Mouse (Mus musculus) CD8-positive naive resting alpha-beta T cell, adult 2 months (primary cell): ENCODE data around the gene A630001G21Rik.

Source experiments
- DNase-seq, 2 experiments: peaks; one replicate each; pipeline ENCODE4 v3.0.0; 2022; ENCODE audit warnings: low read depth in 2 of 2, low spot score in 2 of 2

A630001G21Rik gene

DNA sequence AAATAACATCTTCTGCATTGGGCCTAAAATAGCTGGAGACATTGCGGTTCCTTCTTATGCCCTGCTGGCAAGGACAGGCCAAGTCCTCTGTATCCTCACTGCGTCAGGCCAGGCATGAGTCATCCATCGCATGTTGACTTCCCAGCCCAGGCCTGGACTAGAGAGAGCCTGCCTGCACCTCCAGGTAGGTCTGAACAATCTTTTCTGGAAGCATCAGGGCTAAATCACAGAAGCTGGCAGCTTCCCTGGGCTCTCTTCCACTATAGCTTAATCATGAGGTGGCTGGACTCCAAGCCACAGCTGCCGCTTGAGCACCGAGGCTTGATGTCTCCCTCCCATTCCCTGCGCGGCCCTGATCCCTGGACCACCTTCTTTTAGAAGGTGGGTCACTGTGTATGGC is 3.3 kb downstream of the A630001G21Rik start:
- DNase-seq: no peak

DNA sequence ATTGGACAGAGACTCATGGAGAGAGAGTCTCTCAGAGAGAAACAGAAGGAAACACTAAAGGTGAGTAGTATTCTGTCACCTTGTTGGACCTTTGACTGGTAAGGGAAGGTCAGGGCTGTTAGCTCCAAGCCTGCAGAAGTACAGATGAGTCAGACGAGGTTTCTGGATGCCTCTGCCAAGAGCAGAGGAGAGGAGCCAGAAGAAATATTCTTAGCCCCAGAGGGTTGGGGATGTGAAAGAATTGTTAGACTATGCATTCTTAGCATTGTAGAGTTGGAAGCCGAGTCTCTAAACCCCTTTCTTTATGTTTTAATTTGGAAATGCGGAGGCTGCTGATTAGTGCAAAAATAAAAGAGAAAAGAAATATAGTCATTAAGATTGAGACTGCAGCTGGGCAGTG is 6.5 kb downstream of the A630001G21Rik start:
- no peak for DNase-seq

GRCm38 (mm10) chr1:85767754-85768153 is 10.7 kb downstream of the A630001G21Rik start:
- no peak for DNase-seq

- DNase-seq: no peak
Measured at GRCm38 (mm10) chr1:85766120-85766519, 12.3 kb downstream of the A630001G21Rik start.

GRCm38 (mm10) chr1:85764291-85764690 is 14.2 kb downstream of the A630001G21Rik start:
- no peak for DNase-seq

- DNase-seq: no peak
Measured at GRCm38 (mm10) chr1:85763386-85763785, 15.1 kb downstream of the A630001G21Rik start.

DNA sequence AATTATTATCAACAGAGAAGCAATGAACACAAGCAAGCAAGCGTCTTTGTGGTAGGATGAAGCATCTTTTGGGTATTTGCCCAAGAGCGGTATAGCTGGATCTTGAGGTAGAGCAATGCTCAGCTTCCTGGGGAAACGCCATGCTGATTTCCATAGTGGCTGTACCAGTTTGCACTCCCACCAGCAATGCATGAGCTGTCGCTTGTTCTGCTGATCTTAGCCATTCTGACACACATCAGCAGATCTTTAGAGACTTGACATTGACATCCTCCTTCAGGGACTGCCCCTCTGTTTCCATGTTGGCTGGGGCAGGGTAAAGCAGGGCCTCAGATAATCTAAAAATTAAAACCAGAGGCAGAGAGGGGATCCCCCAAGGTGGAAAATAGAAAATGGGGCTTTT is 16.8 kb downstream of the A630001G21Rik start:
- no peak for DNase-seq

GRCm38 (mm10) chr1:85758969-85759293 is 19.5 kb downstream of the A630001G21Rik start:
- no peak for DNase-seq

DNA sequence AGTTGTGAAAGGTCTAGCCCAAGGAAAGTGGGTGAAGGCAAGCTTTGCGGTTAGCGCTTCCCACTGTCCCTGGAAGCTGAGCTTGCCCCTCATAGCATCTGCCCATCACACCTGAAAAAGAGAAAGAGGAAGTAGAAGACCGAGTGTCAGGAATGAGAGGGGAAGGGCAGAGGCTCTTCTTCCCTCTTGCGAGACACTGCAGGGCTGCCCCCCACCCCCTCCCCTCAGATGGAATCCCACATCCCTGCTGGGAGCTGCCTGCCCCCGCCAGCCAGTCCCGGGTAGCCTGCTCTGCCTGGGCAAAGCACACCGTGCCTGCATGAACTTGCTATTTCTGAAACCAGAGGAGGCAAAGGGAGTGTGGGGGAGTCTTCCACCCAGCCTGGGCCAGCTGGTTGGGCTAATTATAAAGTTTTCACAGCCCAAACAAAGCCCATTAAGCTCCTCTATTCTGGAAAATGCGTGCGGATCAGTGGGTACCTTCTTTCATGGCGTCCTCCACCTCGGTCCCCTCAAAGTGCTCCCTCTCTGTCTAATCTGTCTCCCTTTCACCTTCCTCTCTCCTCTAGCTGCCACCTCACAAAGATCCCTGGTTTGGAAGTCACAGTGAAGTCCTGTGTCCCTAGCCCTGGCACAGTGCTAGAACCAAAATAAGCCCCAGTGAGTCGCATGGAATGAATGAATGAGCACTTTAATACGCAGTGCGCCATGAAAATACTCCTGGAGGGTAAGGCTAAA is 20.0 kb downstream of the A630001G21Rik start:
- no peak for DNase-seq

- no peak for DNase-seq
Measured at GRCm38 (mm10) chr1:85757531-85758230, 20.8 kb downstream of the A630001G21Rik start.

DNA sequence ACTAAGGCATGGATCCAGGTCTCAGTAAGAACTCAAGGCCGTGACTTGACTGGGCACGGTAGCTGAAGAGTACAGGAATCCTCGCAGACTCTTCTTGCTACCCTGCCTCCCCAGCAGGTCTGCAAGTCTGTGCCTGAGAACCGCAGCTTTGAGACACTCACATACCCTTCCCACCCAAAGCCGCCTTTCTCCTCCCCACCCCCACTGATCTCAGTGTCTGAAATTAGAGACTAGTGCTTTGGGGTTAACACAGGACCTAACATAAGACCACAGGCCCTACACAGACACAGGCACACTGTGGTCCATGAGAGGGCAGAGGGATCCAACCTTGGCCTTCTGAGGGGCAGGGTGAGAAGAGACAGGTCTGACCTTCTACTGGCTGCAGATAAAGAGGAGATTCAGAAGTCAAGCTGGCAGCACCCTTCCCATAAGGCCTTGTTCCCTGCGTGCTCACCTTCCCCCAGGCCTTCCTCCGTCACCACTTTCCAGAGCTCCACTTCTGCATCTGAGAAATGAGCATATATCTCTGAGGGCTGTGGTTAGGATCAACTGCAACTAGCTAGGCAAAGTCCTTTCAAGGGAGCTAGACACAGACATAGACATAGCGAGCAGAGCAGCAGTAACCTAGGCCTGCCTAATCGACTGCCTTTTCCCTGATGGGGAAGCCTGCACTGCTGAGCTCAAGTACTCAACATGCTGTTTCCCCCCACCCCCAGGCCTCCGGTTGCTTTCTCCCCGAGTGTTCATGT is 26.3 kb downstream of the A630001G21Rik start:
- DNase-seq: peak in 1 of 2 experiments; percentile 32

DNA sequence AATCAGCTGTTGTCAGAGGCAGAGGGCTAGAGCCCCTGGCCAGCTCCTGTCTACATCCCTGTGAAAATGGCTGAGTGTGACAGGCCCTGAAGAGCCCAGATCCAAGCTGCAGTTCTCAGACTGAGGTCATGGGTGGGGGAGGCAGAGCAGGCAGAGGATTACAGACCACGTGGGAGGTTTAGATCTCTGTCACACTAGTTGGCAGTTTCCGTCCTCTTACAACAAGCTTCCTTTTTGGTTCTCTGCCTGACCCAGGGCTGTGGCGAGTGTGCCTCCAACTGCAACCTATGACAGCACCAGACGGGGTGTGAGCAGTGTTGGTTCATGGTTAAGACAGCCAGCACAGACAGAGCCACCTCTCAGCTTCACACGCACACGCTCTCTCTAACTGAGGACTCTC is 26.9 kb downstream of the A630001G21Rik start:
- DNase-seq: peak; percentile 67 to 69

DNA sequence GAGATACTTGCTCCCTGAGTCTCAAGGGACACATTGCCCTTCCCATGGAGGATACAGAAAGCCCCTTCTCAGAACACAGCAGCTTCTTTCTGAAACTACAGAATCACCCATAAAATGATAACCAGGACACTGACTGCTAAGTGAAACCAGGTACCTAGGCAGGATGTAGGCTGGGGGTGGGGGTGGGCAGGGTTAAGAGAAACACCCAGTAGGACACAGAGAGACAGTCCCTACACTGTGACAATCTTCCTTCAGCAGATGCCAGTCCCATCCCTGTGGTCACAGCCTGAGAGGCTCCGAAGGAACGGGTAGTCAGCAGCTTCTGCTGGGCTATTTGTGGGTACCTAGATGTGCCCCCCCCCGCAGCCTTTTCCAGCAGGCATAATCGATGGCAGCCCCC is 27.8 kb downstream of the A630001G21Rik start:
- DNase-seq: no peak

DNA sequence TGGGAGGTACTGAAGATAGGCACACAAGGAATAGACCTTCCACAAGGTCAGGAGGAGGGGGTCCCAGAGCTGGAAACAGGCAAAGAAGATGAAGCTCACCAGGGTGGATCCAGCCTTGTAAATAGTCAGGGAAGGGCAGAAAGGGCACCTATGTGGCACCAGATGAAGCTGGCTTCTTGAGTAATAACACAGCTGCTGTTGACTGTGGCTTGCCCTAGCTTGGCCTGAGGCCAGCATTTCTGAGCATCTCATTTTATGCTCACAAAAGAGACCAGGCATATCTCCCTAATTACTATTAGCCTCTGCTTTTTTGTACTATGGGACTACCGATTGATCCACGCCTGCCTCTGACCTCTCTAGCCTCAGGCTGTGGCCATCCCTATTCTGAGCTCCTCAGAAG is 28.6 kb downstream of the A630001G21Rik start:
- no peak for DNase-seq

DNA sequence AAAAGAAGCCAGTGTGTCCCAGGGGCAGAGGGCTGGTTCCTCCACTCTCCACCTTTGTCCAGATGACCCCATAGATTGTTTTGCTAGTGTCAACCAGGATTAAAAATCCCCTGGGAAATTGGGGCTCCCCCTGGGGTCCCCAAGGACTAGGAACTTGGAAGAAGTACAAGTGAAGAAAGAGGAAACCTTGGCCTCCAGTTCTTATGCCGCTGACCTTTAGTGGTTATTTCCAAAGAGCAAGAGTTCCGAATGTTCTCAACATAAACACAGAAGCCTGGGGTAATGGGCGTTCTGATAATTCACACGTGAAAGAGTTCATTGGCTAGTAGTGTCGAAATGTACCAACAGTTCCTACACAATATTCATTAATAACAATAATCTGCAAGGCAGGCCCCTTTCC is 31.9 kb downstream of the A630001G21Rik start:
- no peak for DNase-seq

DNA sequence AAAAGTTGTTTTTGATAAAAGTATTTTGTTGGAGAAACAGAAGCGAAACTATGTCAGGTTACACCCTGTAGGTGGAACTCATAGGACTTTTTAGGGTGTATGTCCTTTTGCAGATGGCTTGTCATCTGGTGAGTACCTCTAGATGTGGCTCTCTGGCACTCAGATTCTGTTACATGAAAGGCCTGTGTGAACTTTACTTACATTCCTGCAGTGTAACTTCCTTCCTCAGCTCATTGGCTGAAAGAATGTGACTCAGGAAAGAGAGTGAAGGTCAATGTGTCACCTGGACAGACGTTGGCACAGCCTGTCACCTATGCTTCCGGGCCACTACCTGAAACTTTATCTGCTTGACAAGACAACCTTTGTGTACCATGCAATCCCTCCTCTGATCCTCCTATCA is 33.9 kb downstream of the A630001G21Rik start:
- DNase-seq: no peak

DNA sequence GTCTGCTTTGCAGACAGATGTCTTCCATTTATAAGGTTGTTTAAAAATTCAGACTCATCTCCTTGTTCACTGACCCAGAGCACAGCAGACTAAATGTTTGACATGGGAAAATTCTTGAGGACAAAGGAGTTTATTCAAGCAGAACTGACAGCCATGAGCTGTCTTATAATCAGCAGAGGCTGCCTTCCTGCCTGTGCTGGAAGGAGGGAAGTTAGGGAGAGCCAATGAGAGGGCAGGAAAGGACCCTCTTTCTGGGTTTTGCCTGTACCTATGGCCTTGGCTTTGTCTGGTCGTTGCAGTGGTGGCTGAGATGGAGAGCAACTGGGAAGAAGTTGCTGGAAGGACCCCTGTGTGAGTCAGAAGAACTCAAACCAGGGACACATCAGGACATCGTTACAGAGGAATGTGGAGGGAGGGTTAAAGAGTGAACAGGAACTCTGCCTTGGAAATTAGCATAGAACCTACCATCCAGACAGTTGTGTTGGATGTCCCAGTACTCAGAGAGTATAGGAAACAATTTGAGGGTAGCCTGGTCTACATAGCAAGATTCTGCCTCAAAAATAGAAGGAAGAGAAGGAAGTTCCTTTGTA is 35.4 kb downstream of the A630001G21Rik start:
- no peak for DNase-seq

- DNase-seq: no peak
Measured at GRCm38 (mm10) chr1:85742333-85742732, 36.1 kb downstream of the A630001G21Rik start.

DNA sequence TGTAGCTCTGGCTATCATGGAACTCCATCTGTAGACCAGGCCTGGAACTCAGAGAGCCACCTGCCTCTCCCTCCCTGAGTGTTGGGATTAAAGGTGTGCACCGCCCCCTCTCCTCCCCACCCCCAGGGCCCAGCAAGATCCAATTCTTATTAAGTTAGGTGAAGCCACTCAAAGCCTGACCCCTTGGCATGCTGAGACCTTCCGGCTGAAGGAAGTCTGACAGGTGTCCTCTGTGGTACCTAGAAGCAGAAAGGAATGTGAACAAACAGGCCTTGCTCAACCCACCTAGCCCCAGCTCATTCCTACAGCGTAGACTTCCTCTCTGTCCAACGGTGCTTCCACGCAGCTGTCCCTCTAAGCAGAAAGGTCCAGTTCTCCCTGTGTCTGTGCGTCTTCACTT is 37.5 kb downstream of the A630001G21Rik start:
- DNase-seq: no peak

DNA sequence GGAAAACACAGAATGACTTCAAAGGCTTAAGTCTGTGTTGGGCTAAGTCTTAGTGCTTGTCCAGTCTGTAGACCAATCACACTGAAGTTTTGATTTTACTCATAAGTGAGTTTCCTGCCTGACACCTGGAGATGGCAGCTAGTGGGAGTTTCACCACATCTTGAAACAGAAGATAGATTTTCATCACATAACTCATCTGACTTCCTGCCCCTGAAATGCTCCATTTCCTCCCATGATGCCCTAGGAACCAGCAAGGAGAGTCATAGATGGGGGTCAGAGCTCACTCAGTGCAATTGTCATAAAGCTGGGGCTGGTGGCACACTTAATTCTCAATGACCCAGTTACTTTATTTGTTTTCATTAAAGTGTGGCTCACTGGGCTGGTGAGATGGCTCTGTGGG is 38.6 kb downstream of the A630001G21Rik start:
- peak; percentile 19 to 41 for DNase-seq

- no peak for DNase-seq
Measured at GRCm38 (mm10) chr1:85739000-85739399, 39.4 kb downstream of the A630001G21Rik start.
